Mouse (Mus musculus) bone marrow, adult 2 months (tissue): ENCODE data around the gene Fchsd2.

Source experiments
- CTCF ChIP-seq: fragments of 200-500 bp; IDR thresholded peaks from 2 replicates; pipeline ENCODE4 v1.5.1; 2011; ENCODE audit warnings: low read length, control low read depth; ENCODE audit not compliant: control insufficient read depth, insufficient read depth
- POLR2A ChIP-seq: fragments of 200-500 bp; IDR thresholded peaks from 2 replicates; pipeline ENCODE4 v1.6.1; 2011; ENCODE audit warnings: low read depth, mild to moderate bottlenecking, control low read depth, low read length, borderline replicate concordance; ENCODE audit not compliant: control insufficient read depth

DNA sequence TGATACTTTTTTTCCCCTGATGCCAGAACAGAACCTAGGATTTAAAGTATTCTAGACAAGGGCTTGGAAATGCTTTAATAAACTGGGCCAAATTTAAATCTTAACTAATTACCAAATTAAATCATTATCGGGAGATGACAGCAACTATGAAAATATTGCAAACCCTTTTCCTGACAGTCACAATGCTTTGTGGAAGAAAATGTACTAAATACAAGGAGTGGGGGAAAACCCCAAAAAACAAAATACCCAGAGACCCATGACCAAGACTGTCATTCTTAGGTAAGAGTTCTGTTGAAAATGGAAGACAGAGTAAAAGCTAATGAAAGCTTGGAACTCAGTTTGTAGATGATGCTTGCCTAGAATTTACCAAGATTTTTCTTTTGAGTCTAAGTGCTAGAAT is 78.3 kb downstream of the Fchsd2 start:
- TF ChIP-seq CTCF (no peak), POLR2A (no peak)
